Mouse (Mus musculus) left cerebral cortex, postnatal 14 days (tissue): ENCODE measurements around the gene Cul4a. TPM values are rescaled to one million over a fixed set of nuclear protein-coding genes. Genes with fewer than 3 reads are reported as not detected.
"Not testable (repeated sequence)": the region's sequence is repeated elsewhere in the genome, so short reads cannot be mapped to it uniquely, and the experiment has no call there.

Experiments
- DNase-seq, 2 experiments: peaks; one replicate each; pipeline ENCODE4 v3.0.0; 2021 to 2022; ENCODE audit warnings: low spot score in 2 of 2, mixed read lengths in 1 of 2
- intact Hi-C: fragments of 180-260 bp; cut with DNase I; formaldehyde crosslinking; loops from one replicate; pipeline ENCODE4 v1.15.1; 2025
- long read RNA-seq, 2 experiments: library from polyadenylated mRNA; stranded (forward); transcript quantifications; one replicate each; pipeline ENCODE4 v2.0.0; 2021
- total RNA-seq, 2 experiments: library from RNA; stranded (reverse); gene quantifications; 2 replicates each; pipeline ENCODE4 v1.2.3; 2021

The Cul4a gene
- 10 to 100 TPM; 56.2 to 59.6 TPM for total RNA-seq
- long read RNA-seq, experiment 1, transcript Cul4a-201 (20 exons, 3,728 nt): major isoform, 84 of 113 reads
- long read RNA-seq, experiment 1, partial matches to known transcripts: 11 of 113 reads
- long read RNA-seq, experiment 1, other reads (novel, unspliced or antisense): 18 of 113 reads
- long read RNA-seq, experiment 2, transcript Cul4a-201 (20 exons, 3,728 nt): major isoform, 72 of 98 reads
- long read RNA-seq, experiment 2, partial matches to known transcripts: 5 of 98 reads
- long read RNA-seq, experiment 2, other reads (novel, unspliced or antisense): 21 of 98 reads

DNA sequence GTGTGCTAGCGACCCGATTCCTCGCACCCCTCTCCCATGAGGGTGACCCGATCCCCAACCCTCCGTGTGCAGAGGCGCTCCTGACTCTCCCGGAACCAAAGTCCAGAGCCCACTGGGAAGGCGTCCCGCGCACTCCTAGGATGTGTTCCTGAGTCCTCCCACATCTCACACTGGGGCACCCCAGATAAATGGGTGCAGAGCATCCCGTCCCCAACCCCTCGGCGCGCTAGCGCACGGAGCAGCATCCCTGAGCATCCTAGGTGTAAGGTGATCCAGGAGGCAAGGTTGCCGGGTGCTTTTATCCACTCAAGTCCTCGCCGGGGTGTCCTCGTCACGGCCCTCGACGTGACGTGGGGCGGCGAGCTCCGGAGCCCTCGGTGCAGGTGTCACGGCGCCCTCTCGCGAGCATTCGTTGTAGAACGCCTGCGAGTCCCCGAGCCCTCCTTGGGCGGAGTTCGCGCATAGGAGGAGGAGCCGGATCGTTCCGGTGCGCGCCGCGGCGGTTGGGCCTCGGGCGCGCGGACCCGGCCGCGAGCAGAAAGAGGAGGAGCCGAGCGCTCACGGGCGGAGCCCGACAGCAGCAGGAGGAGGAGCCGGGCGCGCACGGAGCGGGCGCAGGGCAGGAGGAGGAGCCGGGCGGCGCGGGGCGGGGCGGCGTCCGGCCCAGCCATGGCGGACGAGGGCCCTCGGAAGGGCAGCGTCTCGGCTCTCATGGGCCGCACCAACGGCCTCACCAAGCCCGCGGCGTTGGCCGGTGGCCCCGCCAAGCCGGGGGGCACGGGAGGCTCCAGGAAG lies at the start of gene Cul4a, which contains the start of gene Pcid2:
Gene Cul4a, plus strand, starts transcription at position 535 of the 795 bp plus-strand sequence.
Gene Pcid2, minus strand, starts transcription at position 373 of the 795 bp plus-strand sequence.
- intact Hi-C loops: loop anchor here (10.0 kb wide), 1 partner anchor 210 kb away; no protein-coding TSS in a partner anchor
- DNase-seq: peak; percentile 98

- DNase-seq: no peak
Measured at GRCm38 (mm10) chr8:13057351-13057750, 48.1 kb upstream of the Cul4a start.

DNA sequence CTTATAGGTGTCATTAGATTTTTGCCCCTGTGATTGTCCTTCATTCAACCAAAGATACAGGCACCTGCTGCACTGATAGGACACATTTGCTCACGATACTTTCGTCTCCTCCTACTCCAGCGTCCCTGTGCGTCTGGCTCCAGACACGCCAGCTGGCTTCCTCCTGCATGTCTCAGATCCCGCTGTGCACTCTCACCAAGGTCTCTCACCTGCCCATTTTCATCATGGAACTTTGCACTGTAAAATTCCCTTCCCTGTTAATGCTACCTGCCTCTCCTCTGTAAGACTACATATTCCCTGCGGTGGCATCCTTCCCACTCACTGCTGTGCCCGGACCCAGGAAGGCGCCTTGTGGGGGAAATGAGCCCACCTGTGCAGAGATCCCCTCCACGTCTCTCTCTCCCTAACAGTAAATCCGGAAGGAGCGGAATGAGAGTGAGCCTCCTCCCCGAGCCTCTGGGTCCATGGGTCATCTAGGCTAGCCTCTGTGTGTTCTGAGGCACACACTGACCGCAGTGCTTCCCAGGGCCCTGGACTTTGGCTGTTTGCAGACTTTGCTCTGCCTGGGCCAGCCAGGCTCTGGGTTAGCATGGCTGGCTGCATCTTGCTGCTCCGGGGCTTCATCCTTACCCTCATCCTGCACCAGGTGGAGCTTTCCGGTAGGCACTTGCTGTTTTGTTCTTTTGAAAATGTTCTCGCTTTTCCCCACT lies 44.8 kb upstream of the Cul4a start, which contains the start of gene Proz:
Gene Proz, plus strand, starts transcription at position 474 of the 710 bp plus-strand sequence.
- intact Hi-C loops: no loop called here
- DNase-seq: no peak

More at GRCm38 (mm10) chr8:13057351-13057750, 48.1 kb upstream of the Cul4a start:
- intact Hi-C loops: no loop called here

DNA sequence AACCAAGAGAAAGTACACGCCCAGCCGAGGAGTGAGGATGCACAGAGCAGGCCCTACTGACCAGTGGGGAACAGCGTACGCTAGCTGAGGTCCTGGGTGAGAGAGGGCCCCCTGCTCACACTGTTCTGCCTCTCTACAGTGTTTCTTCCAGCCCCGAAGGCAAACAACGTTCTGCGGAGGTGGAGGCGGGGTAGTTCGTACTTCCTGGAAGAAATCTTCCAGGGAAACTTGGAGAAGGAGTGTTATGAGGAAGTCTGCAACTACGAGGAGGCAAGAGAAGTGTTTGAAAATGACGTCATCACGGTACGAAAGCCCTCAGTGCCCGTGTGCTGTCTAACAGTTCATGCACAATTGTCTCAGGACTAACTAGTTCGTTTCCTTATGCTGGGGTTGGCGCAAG lies 42.3 kb upstream of the Cul4a start:
- intact Hi-C loops: no loop called here
- DNase-seq: no peak

DNA sequence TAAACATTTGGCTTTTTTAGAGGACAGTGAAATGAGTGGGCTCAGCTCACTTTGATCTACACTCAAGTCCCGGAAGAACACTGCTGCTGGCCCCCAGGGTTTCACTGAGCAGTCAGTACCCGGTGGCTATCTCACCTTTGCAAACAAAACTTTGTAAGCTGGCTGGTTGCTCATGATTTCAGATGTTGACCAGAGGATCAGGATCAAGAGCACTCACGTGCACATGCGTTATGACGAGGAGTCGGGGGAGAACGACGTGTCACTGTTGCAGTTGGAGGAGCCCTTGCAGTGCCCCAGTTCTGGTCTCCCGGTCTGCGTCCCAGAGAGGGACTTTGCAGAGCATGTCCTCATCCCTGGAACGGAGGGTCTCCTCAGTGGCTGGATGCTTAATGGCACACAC lies 32.2 kb upstream of the Cul4a start:
- intact Hi-C loops: no loop called here
- DNase-seq: no peak

- intact Hi-C loops: no loop called here
- no peak for DNase-seq
Measured at GRCm38 (mm10) chr8:13075044-13075443, 30.4 kb upstream of the Cul4a start.

DNA sequence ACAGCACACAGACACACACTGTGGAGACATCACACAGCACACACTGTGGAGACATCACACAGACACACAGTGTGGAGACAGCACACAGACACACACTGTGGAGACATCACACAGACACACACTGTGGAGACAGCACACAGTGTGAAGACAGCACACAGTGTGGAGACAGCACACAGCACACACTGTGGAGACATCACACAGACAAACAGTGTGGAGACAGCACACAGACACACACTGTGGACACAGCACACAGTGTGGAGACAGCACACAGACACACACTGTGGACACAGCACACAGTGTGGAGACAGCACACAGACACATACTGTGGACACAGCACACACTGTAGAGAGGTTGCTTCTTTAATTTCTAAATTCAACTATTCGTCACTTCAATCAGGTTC lies 29.8 kb upstream of the Cul4a start:
- intact Hi-C loops, DNase-seq: not testable (repeated sequence)

DNA sequence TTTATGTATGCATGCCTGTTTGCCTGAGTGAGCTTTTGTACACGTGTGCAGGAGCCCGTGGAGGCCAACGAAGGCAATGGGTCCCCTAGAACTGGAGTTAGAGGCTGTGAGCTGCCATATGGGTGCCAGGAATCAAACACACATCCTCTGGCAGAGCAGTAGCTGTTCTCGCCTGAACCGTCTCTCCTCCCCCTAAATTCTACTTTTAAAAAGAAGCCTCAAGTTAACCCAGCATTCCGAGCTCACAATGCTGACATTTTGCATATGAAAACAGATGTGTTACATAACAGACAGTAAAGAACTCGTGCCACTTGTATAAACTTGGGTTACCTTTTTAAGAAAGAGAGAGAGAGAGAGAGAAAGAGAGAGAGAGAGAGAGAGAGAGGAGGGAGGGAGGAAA lies 27.9 kb upstream of the Cul4a start:
- intact Hi-C loops: no loop called here
- DNase-seq: no peak

DNA sequence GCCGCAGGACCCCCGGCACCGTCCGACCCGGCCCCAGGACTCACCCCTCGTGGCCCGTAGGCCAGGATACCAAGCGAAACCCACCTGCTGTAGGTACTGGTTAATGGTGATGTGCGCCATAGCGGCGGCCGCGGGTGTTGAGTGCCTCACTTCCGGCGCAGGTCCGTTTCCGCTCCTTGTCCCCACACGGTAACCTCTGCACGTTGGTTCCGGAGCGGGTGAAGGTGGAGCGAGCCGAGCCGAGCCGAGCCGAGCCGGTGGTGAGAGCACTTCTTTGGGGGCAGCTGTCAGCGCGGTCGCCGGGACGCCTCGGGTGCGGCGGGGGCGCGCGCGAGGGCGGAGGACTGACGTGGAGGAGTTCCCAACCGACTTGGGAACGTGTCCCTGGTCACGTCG lies 732 bp upstream of the Cul4a start:
- peak; percentile 92 to 95 for DNase-seq
- intact Hi-C loops: loop anchor here (10.0 kb wide), 1 partner anchor 210 kb away; no protein-coding TSS in a partner anchor

DNA sequence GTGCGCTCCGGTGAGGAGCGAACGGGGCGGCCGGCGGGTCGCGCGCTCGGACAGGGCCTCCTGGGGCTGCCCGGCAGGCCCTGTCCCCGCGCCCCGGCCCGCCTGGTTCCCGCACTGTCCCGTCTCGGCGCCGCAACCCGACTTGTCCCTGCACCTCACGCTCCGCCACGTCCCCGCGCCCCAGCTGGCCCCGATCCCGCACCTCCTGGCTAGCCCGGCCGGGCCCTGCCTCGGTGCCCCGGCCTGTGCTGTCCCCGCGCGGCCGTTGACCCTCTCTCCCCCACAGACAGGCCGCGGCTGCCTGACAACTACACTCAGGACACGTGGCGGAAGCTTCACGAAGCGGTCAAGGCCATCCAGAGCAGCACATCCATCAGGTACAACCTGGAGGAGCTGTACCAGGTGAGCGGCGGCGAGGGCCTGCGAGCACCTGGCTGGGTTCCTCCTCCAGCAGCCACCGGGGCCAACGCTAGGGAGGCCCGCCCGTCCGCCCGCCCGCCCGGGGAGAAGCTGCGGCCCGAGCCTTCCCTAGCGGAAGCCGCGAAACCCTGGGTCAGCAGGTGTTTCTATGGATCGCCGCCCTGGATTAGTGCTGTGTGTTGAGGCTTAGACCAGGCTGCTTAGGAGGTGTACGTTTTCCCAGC lies 609 bp downstream of the Cul4a start:
- peak; percentile 26 to 31 for DNase-seq
- intact Hi-C loops: loop anchor here (10.0 kb wide), 1 partner anchor 211 kb away; no protein-coding TSS in a partner anchor

- no peak for DNase-seq
- intact Hi-C loops: loop anchor here (10.0 kb wide), 1 partner anchor 213 kb away; no protein-coding TSS in a partner anchor
Measured at GRCm38 (mm10) chr8:13107990-13108638, 2.7 kb downstream of the Cul4a start.

- no peak for DNase-seq
- intact Hi-C loops: loop anchor here (10.0 kb wide), 1 partner anchor 214 kb away; no protein-coding TSS in a partner anchor
Measured at GRCm38 (mm10) chr8:13108967-13109366, 3.5 kb downstream of the Cul4a start.

DNA sequence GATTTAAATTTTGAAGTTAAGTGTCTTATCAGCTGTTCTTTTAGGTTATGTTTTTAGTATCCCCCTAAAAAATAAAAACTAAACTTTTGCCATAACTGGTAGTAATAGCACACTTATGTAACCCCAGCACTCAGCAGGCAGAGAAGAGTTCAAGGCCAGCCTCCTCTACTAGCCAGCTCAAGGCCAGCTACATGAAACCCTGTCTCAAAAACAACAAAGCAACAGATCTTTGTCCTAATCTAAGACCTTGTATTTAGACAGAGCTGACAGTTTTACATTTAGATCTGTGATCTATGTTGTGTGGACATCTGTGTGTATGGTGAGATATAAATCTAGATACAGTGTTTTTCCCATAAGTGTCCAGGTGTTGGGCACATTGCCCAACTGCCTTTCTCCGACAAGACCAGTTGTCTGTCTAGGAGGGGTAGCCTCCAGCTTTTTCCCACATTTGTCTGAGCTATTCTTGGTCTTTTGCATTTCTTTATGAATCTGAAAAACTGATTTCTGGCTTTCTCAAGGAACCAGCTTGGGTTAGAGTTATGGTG lies 4.1 kb downstream of the Cul4a start:
- DNase-seq: no peak
- intact Hi-C loops: loop anchor here (10.0 kb wide), 1 partner anchor 215 kb away; no protein-coding TSS in a partner anchor

DNA sequence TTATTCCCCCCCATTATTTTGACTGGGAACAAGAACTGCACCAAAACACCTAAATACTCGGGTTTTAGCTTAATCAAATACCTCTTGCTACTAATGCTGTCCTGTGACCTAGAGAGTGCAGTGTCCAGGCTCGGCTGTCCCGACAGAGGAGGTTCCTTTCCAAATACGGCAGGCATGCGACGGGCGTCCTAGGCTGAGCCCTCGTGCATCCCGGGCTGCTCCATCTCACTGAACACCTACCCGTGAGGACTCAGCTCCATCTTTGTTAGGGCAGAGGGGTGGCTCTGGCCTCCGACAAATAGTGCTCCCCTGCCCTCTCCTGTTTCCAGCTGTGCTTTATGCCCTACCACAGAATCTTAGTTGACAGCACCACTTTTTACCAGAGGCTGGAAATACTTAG lies 6.5 kb downstream of the Cul4a start:
- no peak for DNase-seq
- intact Hi-C loops: no loop called here

- intact Hi-C loops: no loop called here
- DNase-seq: no peak
Measured at GRCm38 (mm10) chr8:13113232-13113631, 7.8 kb downstream of the Cul4a start.

DNA sequence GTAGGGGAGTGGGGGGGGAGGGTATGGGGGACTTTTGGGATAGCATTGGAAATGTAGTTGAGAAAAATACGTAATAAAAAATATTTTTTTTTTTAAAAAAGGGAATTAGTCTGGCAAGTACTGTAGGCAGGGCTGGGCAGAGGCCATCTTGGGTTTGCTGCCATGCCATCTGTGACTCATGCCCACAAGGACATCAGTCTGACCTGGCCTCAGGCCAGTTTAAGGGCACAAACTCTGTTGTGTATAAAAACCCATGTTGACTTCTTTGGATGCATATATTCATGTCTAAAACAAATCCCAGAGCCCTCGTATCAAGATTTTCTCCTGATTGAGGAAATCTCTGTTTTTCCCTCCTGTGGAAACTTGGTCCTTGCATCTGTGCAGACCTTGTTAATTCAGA lies 11.7 kb downstream of the Cul4a start:
- intact Hi-C loops: no loop called here
- no peak for DNase-seq

GRCm38 (mm10) chr8:13118516-13118915 lies 13.1 kb downstream of the Cul4a start:
- intact Hi-C loops: no loop called here
- no peak for DNase-seq

- intact Hi-C loops: no loop called here
- DNase-seq: no peak
Measured at GRCm38 (mm10) chr8:13120882-13121665, 15.7 kb downstream of the Cul4a start.
